Mouse (Mus musculus) mature B cell (primary cell): ENCODE measurements around the gene Izumo2.

ENCODE experiments used
- in situ Hi-C: fragments of 300-500 bp; cut with MboI; formaldehyde crosslinking; loops from 2 replicates; pipeline ENCODE4 v1.14.3; 2019

The Izumo2 gene

DNA sequence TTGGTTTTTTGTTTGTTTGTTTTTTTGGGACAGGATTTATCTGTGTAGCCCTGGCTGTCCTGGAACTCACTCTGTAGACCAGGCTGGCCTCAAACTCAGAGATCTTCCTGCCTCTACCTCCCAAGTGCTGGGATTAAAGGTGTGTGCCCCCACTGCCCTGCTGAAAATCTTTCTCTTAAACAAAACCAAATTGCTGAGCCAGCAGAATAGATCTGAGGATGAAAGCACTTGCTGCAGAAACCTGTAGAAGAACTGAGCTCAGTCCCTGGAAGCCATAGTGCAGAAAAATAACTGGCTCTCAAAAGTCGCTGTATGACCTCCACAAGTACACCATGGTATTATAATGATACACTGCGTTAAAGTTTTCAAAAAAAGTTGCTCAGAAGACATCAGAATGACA is 48.6 kb downstream of the Izumo2 start:
- in situ Hi-C loops: no loop called here

DNA sequence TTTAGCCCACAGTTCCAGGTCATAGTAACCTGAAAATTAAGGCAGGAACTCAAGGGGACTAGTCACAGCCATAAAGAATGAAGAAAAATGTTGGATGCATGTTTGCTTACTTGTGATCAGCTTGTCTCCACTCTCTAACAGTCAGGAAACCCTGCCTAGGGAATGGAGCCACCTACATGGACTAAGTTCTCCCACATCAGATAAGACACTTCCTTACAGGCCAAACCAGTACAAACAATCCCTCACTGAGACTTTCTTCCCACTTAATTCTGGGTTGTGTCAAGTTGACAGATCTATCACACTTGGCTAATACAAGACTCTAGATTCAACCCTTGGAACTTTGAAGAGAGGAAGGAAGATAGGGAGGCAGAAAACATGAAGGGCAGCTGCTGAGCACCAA is 51.8 kb downstream of the Izumo2 start:
- in situ Hi-C loops: no loop called here

DNA sequence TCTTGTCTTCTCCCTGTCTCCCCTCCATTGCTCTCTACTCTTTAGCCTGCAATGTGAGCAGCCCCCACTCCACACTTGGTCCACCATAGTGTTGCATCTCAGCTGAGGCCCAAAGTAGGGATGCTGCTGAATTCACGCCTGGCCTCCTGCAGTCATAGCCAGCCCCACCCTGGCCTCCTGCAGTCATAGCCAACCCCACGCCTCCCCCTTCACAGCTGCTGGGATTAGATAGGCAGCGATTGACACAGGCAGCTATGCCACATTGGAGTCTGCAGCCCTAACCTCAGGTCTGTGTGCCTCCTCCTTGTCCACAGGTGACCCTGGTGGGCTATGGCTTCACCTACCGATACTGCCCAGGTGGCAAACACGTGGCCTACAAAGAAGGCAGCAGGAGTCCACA is 59.6 kb downstream of the Izumo2 start:
- in situ Hi-C loops: no loop called here
